Mouse (Mus musculus): ENCODE measurements around the gene Mybph.

- TF ChIP-seq POLR2A (IDR thresholded peaks at IDR 0.05; ENCODE audit: insufficient read depth, low read depth, low read length) (no peak), CTCF (IDR thresholded peaks at IDR 0.05; ENCODE audit: insufficient read depth, low read depth, low read length) (no peak)
These were observed 4.1 kb upstream of the Mybph start for GRCm38 (mm10) chr1:134188989-134189729.

Data from olfactory bulb, adult 2 months (tissue).